Mouse (Mus musculus) Muller cell, postnatal 12 days (primary cell): ENCODE data around the gene Slc25a19.
A peak's percentile ranks its signal among the peaks of the same experiment; 100 is the strongest.

Source experiments
- DNase-seq: peaks from one replicate; pipeline ENCODE4 v3.0.0-alpha.2; 2015; ENCODE audit errors: inconsistent ontology term

The Slc25a19 gene

DNA sequence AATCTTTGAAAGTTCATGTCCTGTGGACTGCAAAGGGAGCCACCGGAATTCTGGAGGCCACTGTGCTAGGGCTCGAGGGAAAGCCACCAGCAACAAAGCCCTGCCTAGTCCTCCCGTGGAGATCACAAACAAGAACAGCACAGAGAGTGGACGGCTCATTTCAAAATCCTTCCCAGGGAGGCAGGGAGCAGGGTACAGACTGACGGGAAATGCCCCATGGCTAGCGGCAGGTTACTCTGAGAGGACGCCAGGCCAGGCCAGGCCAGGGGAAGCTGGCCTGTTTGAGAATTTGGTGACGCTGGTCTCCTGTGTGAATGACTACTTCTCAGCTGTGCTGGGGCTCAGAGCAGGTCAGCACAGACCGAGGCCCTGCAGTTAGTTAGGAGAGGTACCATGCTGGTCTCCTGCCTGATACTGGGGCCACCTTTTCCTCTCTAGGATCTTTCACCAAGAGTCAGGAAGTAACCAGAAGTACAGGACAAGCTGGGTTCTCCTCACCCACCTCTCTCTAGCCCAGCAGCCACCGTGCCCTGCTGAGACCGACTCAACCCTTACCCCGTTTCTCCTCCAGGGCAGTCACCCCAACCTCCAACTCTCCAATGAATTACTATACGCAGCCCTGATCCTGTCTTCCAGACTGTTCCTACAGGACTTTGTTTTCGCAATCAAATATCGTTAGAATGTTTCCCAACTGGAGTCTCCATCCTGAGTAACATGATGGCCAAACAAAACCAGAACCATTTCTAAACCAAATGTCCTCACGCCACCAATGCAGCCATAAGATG is 9.2 kb downstream of the Slc25a19 start:
- no peak for DNase-seq

DNA sequence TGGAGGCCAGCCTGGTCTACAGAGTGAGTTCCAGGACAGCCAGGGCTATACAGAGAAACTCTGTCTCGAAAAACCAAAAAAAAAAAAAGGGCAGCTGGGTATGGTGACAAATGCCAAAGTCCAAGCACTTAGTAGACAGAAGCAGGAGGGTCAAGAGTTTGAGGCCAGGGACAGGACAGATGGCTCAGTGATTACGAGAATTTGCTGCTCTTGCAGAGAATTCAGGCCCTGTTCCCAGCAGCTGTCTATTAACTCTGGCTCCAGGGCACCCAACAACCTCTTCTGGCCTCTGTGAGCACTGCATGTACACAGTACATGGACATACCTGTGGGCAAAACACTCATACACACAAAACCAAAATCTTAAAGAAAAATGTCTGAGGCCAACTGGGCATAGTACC is 10.1 kb downstream of the Slc25a19 start:
- DNase-seq, result no peak

DNA sequence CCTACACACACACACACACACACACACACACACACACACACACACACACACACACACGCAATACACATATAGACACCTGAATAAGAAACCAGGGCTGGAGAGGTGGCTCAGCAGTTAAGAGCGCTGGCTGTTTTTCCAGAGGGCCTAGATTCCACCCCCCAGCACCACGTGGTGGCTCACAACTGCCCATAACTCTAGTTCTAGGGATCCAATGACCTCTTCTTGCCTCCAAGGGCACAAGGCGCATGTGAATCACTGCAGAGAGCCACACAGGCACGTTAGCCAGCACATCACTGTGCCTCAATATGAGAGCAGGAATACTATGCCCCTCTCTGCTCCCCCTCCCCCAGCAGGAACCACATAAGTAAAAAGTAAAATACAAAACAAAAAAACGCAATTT is 11.2 kb downstream of the Slc25a19 start:
- DNase-seq, result no peak

DNA sequence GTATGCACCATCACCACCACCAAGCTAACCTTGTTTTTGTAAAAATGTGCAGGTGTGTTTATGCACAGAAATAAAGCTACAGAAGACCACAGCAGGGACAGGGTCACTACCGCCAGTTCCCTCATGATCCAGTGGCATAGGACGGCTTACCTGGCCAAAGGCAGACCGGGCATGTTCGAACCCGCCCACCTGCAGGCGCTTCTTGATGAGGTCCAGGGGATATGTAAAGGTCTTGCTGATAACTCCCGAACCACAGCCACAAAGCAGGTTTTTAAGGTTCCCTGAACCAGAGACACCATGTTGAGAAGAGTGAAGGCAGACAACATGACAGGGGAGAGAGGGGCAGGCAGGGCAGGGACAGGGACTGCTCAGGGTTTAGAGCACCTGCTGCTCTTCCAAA is 11.7 kb downstream of the Slc25a19 start:
- no peak for DNase-seq

DNA sequence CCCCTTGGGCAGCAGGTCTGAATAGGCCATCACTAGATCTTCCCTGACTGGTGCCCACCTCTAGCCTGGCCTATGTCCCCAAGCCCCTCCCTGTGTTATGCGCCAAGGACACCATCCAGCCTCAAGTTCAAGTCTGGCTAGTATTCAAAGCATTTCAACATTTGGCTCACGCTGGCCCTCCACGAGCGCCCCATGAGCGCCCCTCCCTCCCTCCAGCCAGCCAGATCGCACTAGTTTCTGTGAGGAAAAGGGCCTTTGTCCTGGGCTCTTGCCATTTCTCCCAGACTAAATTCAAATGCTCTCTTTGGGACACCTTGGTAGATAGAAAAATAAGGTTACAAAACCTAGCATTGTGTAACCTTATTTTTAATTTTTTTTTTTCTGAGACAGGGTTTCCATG is 12.2 kb downstream of the Slc25a19 start:
- DNase-seq, result no peak

DNA sequence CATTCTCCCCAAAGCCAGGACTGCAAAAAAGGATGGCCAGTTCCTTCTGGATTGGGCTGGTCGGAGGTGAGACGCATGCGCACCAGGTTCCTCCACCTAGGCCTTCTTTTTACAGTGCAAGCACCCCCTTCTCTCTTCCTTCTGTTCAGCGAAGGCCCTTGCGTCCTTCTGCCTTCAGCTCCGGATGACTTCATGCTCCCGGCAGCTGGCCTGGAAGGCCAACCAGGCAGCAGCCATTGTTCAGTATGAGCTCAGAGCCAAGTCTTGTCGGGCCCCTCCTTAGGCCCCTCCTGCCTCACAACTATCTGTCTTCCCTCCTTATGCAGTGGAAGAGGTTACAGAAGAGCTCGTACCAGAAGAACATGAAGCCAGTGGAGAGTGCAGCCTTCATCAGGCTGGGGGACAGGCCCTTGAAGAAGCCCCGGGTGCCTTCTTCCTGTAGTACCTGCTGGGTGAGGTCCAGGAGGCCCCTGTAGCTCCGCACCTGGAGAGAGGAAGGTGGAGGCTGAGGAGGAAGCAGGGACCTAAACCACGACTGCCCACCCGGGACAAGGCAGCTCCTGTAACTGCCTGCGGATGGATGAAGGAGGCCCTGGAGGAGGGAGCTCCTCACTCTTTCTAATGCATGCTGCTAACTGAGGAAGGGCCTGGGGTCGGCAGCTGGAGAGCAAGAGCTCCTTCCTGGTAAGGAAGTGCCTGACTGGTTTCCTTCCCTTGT is 12.8 kb downstream of the Slc25a19 start:
- DNase-seq, result peak; percentile 28

DNA sequence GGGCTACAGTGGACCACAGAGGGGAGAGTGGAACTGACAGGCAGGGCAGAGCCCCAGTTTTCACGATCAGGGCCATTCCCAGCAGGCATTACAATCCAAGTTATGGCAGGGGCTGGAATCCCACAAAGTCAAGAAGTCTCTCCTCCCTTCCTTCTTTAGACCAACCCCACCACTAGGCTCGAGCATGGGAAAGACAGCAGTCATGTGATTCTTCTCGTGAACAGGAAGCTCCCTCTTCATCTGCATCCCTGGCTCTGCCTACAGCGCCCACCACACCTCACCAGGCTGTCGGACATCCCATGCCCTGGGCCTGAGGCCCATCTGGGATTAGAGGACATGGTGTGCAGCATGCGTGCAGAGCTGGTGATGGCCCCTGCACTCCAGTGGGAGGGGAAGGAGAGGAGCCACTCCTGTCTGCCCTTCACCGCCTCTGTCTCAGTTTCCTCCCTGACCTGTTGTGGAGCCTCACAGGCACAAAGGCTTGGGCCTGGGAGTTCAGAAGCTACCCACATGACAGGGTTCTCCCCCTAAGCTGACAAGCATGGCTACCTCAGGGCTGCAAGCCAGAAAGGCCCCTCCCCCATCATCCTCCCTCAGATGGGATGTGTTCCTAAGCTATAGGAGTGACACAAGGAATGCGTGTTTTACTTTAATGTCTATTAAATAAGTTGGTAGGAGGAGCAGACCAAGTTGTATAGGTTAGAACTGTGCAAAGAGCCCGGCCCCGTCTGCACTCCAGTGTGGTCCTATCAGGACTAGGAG is 13.6 kb downstream of the Slc25a19 start:
- no peak for DNase-seq

DNA sequence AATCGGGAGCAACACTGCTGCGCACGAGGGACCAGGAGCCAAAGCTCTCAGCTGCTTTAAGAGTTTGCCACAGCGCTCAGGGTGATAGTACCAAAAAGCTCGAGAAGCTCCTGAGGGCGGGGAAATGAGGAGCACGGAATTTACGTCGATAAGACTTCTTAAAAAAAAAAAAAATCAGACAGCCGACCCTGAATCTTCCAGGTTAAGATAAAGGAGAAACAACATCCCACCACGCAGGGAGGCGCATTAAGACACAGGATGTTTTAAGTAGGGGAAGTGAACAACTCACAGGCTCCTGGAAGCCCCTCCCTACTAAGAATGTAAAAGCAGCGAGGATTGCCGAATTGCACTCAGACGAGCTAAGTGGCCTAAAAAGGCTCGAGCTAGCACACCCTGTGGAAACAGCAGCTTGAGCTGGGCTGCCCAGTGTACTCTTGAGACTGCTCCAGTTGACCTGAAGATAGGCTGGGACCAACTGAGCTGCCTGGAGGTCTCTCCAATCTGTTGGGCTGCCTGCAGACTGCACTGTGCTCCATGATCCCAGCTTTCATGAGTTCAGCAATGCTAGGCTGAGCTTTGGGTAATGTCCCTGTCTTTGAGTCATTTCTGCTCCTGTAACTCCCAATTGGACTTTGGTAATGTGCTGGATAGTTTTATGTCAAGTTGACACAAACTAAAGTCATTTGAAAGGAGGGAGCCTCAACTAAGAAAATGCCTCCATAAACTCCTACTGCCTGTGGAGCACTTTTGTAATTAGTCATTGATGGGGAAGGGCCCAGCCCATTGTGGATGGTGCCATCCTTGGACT is 14.8 kb downstream of the Slc25a19 start:
- DNase-seq, result peak; percentile 21

DNA sequence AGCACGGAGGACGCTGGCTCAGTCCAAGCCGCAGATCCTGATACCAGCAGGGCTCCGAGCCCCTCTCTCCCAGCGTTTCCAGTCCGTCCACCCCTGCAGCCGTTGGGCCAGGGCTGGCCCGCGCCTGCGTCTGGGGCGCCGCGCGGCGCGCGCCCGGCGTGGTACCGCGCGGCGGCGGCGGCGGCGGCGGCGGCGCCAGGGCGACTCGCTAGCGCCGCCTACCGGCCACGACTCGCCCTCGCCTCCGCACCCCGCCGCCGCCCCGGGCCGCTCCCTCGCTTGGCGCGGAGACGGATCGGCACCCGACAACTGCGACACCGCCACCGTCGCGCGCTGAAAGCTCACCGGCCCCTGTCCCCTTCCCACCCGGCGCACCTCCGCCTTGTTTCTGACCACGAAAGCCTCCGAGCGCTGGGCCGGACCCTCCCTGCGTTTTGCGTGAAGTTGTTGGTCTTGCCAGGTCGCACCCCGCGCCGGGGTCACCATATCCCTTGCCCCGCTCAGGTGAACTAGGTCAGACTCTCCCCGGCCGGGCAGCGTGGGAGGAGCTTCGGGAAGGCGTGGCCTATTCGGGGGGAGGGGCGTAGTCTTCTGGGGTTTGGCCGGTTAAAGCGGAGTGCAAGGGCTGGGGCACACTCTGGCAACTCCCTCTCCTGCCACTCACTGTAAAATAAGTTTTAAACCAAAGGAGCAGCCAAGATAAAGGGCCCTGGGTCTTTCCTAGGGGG is 15.5 kb downstream of the Slc25a19 start, which contains the start of gene Mif4gd:
Gene Mif4gd (minus strand): TSS at position 560 of the 728 bp plus-strand sequence.
- DNase-seq, result peak; percentile 94

DNA sequence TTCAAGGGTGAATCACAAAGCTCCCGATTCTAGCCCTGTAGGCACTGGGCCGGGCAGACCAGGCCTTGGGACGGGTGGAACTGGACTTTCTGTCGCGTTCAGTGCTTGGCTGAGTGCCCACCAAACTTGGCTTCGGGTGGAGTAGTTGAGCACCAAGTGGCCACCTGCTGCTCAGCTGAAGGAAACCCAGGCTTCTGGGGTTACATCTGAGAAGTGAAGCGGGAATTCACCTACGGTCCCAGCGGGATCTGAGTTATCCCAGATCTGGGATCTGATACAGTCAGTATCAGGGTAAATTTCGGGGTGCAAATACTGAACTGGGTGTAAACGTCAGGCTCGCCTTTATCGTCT is 16.1 kb downstream of the Slc25a19 start:
- peak; percentile 63 for DNase-seq

DNA sequence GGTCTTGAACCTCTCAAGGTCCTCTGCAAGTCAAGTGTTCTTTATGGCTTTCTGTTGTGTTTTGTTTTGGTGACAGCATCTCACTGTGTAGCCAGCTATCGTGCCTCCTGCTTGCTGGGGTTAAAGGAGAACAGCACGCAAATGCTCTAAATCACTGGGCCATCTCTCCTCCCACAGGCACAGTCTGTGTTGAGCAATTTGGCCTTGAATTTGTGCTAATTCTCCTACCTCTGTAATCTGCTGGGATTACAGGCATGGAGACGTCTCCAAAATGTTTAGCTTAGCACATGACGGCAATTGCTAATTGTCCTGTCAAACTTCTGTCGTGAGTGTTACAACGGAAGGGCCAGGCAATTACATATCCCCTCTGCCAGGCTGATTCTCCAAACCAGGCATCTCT is 16.9 kb downstream of the Slc25a19 start:
- DNase-seq, result no peak

DNA sequence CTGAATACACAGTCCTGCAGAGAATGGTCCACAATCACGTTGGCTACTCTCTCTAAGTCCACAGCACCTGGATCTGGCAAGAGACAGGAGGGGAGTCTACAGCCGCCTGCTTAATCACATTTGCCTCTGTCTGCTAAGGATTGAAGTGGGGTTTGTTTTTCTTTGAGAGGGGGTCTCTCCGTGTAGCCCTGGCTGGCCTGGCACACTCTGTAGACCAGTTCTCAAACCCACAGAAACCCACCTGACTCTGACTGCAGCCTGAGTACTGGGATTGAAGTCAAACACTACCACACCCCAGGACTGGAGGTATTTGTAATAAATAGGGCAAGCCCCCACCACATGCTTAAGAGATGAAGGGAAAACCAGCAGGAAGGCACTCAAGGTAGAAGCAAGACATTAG is 18.5 kb downstream of the Slc25a19 start:
- DNase-seq, result no peak

DNA sequence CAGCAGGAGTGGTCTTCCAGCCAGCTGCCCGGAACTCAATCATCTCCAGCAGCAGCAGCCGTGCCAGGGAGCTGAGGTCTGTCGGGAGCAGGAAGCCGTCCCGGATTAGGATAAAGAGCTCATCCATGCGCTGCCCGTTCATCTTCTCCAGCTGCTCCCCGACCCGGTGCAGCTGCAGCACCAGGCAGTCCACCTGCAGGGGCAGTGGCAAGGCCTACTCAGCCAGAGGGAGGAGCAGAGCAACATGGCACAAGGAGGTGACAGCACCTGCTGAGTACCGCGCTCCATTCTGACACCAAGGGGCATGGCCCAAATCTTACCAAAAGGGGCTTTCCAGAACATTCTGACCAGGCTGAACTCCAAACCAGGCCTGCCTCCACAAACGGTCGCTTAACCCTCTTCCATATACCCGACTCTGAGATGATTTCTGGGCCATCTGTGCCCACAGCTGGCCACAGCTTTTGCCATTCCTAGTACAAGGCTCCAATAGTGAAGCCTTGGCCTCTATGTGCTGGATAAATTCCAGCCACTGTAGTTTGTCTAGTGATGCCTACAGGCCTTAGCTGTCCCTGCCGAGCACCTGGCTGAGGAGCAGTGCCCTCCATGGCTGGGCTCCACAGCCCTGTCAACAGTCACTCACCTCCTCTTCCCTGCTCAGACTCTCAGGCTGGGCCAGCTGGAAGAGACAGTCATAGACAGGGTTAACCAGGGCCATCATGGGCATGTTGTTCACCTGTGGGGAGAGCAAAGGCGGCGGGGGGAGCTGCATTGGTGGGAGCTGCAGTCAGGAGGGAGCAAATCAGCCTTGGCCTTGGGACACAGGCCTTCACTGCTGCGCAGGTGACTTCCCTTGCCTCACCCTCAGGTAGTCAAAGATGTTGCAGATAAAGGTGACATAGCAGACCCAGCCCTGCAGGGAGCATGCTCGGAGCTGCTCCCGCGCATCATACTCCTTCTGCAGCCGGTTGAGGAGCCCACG is 19.4 kb downstream of the Slc25a19 start:
- DNase-seq, result peak; percentile 13

DNA sequence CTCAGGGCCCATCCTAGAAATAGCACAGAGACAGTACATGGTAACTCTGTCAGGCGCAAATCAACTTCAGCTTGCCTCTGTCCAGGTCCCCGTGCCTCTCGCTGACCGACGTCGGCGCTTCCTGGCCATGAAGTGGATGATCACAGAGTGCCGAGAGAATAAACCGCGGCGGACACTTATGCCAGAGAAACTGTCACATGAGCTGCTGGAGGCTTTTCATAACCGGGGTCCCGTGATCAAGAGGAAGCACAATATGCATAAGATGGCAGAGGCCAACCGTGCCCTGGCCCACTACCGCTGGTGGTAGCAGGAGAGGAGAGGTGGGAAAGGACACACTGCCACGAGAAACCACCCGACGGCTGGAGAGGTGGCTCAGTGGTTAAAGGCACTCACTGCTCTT is 21.4 kb downstream of the Slc25a19 start:
- DNase-seq, result no peak

DNA sequence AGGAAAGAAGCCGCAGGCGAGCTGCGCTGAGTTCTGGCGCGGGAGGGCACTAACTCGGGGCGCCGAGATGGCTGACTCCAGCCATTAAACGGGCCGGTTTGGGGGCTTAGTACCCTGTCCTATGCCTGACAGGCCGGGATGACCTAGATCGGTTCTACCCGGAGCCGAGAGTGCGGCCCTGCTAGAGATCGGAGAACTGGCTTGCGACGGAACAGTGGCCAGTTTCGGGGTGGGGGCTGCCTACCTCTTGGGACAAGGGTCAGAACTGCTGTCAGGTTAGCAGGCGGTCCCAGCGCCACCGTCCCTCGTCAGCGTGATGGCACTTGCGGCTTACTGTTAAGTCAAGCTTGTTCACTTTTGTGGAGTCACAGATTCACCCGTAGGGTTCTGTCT is 23.8 kb downstream of the Slc25a19 start:
- DNase-seq, result no peak

DNA sequence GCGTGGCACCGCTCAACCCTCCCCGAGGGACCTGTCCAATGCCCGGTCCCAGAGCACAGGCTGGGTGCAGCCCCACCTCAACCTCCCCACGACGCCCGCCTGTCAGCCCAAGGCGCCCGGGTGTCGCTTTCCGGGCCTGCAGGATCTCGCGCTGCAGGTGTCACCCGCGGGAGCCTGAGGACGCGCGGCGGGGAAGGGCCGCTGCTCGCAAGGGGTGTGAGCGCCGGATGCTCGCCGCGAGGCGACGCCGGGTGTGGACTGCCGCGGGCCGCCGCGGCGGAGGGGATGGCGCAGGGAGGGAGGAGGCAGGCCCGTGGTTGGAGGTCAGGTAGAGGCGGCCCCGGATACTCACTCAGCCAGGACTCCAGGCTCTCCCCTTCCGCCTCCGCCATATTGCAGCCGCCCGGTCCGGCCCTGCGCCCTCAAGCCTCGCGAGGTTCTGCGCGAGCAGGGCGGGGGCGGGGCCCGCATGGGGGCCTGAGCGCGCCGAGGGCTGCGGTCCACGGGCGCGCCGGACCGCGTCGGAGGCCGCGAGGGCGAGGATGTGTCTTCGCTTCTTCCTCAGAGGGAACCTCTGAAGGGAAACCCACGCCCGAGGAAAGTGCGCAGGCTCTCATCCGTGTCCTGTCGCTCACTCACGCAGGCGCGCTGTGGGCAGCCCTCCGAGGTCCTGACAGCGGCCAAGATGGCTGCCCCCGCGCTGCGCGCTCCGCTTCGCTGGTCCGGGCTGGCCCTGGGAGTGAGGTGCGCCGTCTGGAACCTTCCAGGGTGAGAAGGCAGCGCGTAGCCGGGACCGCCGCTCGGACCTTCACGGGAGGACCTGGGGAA is 24.4 kb downstream of the Slc25a19 start, which contains the start of the genes Mrps7 and Gga3:
Gene Mrps7 (plus strand): TSS at position 450 of the 828 bp plus-strand sequence.
Gene Gga3 (minus strand): TSS at position 576 of the 828 bp plus-strand sequence.
- DNase-seq, result peak; percentile 96

DNA sequence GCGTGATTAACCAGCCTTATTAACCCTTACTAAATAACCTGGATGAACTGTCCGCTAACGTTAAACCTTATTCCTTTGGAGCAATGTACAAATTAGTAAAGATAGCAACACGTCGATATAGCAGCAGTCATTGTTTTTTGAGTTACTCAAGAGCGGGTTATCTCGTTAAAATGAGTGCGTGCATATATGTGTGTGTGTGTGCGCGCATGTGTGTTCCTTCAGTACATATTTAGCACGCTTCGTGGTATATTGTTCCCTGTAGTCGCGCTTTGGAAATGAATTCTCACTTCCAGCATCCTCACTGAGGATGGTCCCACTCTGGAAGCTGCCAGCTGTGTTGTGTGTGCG is 25.0 kb downstream of the Slc25a19 start:
- DNase-seq, result no peak

DNA sequence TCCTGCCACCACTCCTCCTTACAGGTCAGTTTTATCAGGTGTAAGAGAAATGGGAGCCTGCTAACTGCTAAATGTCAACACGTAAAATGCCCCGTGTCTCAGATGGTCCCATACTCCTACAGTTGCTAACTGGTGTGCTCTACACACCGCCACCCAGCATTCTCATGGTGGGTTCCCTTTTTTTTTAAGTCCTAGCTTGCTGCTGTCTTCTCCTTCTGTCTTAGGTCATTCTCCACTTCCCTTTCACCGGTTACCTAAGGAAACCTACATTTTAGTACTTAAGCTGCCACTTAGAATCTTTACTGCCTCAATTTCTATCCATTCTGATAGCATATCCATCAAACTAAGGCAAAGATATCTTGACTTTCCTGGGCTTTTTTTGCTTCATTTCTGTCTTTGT is 26.9 kb downstream of the Slc25a19 start:
- DNase-seq, result no peak

DNA sequence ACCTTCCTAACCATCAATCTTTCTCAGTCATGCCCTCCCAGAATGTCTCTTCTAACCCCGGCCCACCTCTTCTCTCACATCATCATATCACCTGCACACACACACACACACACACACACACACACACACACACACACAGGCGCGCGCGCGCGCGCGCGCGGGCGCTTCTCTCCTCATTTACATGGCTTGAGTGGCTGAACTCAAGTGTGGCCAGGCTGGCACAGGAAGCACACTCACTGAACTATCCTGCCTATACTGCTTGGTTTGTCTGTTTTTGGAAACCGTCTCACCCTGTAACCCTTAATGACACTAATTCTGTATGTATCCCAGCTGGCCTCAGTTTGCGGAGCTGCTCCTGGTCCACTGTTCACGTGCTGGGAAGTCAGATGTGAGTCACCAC is 27.4 kb downstream of the Slc25a19 start:
- no peak for DNase-seq
